Mouse (Mus musculus) lung, embryonic 14.5 days (tissue): ENCODE data around the gene Poc1a. TPM values are rescaled to one million over a fixed set of nuclear protein-coding genes. Genes with fewer than 3 reads are reported as not detected.

Experiments used
- ATAC-seq: fragments of 200-750 bp; cut with Nextera tagmentation; 2 replicates; pipeline ENCODE4 v1.8.0; 2017; ENCODE audit warnings: mild to moderate bottlenecking, moderate TSS enrichment, moderate library complexity; ENCODE audit not compliant: insufficient read depth
- DNase-seq: peaks from one replicate; pipeline ENCODE4 v3.0.0-alpha.2; 2015
- H3K27ac ChIP-seq: fragments of 300-500 bp; sonication (generic); 2 replicates; pipeline ENCODE4 v1.5.1; 2014; ENCODE audit warnings: low read depth, mild to moderate bottlenecking, moderate library complexity
- H3K27me3 ChIP-seq: fragments of 300-500 bp; sonication (generic); 2 replicates; pipeline ENCODE4 v1.6.1; 2014; ENCODE audit warnings: low read length, control low read depth; ENCODE audit not compliant: insufficient read depth
- H3K36me3 ChIP-seq: fragments of 300-500 bp; sonication (generic); 2 replicates; pipeline ENCODE4 v1.6.1; 2014; ENCODE audit warnings: control low read depth; ENCODE audit not compliant: insufficient read depth
- H3K4me1 ChIP-seq: fragments of 300-500 bp; sonication (generic); 2 replicates; pipeline ENCODE4 v1.6.1; 2014; ENCODE audit warnings: antibody characterized with exemption, control low read depth; ENCODE audit not compliant: insufficient read depth
- H3K4me2 ChIP-seq: fragments of 300-500 bp; sonication (generic); 2 replicates; pipeline ENCODE4 v1.6.1; 2014; ENCODE audit warnings: mild to moderate bottlenecking
- H3K4me3 ChIP-seq: fragments of 300-500 bp; sonication (generic); 2 replicates; pipeline ENCODE4 v1.5.1; 2014; ENCODE audit warnings: low read depth, low read length
- H3K9ac ChIP-seq: fragments of 300-500 bp; sonication (generic); 2 replicates; pipeline ENCODE4 v1.6.1; 2014
- H3K9me3 ChIP-seq: fragments of 300-500 bp; sonication (generic); 2 replicates; pipeline ENCODE4 v1.6.1; 2016; ENCODE audit warnings: low read depth, low read length, control low read depth
- CTCF ChIP-seq: IDR thresholded peaks from 2 replicates; pipeline ENCODE4 v1.5.1; 2016; ENCODE audit warnings: antibody characterized with exemption, low read depth
- WGBS: fragments of 180-500 bp; shearing (Covaris S2); extraction: QIAGEN DNeasy Blood & Tissue Kit; methylation state at CpG from one replicate; pipeline ENCODE4 v1.1.7; 2014; 5-methylcytosine and 5-hydroxymethylcytosine counted together
- polyA plus RNA-seq: library from polyadenylated mRNA; unstranded; fragments of >200 nt; fragmentation: Nextera tagmentation; extraction: Ambion mirVana; gene quantifications from 2 replicates; pipeline ENCODE4 v1.2.1, GENCODE M21; 2014

Poc1a gene
- polyA plus RNA-seq, 1 experiment from 2014 or later: 29.5 TPM

DNA sequence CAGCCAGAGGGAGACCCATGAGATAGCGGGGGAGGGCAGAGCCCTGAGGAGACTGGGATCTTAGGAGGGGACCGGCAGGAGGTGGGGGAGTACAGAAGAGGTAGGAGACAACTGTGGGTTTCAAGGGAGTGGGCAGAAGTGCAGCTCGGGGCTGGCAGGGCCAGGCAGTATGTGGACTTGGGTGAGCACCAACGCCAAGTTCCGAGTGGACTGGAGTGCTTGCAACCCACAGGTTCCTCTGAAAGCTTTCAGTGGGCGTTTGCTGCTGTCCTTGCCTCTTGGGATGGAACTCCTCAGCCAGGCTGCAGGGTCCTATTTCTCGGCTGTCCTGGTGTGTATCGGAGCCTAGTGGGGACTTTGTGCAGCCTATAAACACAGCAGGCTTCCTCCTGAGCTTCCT lies 9.0 kb downstream of the Poc1a start:
- no peaks in the 10 kb centered on the region for H3K27me3 ChIP-seq
- no peaks in the 10 kb centered on the region for H3K9me3 ChIP-seq
- no peak overlapping the region for H3K9ac ChIP-seq
- H3K36me3 ChIP-seq: peaks cover 55% of the 10 kb centered on the region
- H3K4me1 ChIP-seq: no peaks in the 10 kb centered on the region
- DNase-seq: no peak
- H3K4me3 ChIP-seq: no peak overlapping the region
- no peak for ATAC-seq
- 78% methylated on average over 8 of the region's 8 CpGs for WGBS
- no peak overlapping the region for H3K4me2 ChIP-seq
- TF ChIP-seq CTCF: no peak
- H3K27ac ChIP-seq: no peak overlapping the region

DNA sequence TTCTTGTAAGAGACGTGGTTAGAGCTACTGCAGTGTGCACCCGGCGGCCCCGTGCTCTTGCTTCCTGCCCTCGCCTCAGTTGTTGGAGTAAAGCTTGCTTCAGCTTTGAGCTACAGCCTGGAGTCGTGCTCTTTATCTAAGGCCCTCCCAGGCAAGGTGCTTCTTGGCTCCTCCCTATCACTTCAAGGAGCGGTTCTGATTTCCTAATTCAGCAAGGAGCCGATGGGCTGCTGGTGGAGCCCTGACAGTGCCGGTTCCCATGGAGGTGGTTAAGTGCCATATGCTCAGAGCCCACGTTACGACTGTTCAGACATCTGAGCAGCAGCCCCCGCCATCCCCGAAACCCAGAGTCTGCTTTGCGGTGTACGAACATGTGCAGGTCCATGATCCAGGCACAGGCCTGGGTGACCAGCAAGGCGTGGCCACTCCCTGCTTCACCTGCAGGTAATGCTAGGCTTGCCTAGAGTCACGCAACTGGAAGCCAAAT lies 9.8 kb downstream of the Poc1a start:
- Histone ChIP-seq H3K27me3 (no peaks in the 10 kb centered on the region), H3K4me2 (no peak overlapping the region), H3K36me3 (peaks cover 56% of the 10 kb centered on the region), H3K27ac (peak overlapping the region; percentile 30; the same call in 1 of the 2 replicates), H3K4me3 (no peak overlapping the region), H3K9me3 (no peaks in the 10 kb centered on the region), H3K9ac (no peak overlapping the region), H3K4me1 (no peaks in the 10 kb centered on the region)
- DNase-seq: peak; percentile 23
- ATAC-seq: 0 out of 2 replicates have a peak, but pooled peaks have one; percentile 23
- TF ChIP-seq CTCF: no peak
- 73% methylated on average over 17 of the region's 17 CpGs for WGBS

DNA sequence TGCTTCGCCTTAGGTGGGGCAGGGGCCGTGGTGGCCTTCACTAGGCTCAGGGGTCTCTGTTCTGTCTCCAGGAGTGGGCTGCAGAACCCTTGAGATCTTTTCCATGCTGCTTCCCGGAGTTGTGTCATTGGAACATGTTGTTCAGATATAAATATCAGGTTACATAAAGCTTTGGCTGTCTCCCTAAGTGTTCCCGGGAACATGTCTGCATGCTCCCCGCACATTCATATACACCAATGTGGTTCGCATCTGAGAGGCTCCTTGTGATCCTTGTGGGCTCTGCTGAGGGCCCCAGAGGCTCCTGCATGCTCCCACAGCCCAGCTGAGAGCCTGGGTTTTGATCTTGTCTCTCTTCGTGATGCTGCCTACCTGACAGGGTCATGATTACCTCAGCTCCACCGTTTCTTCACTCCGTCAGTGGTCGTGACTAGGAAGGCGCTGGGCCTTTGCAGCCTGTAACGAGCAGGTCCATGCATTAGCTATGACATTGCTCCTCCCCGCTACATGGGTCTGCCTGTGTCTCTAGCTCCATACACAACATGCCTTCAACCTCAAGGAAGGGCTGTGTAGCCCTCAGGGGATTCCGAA lies 12.8 kb downstream of the Poc1a start:
- Histone ChIP-seq H3K27ac (no peak overlapping the region), H3K4me1 (no peaks in the 10 kb centered on the region), H3K9me3 (no peaks in the 10 kb centered on the region), H3K36me3 (peaks cover 54% of the 10 kb centered on the region), H3K9ac (no peak overlapping the region), H3K27me3 (no peaks in the 10 kb centered on the region), H3K4me2 (no peak overlapping the region), H3K4me3 (no peak overlapping the region)
- WGBS: 83% methylated on average over 14 of the region's 14 CpGs
- DNase-seq: no peak
- no peak for TF ChIP-seq CTCF
- ATAC-seq: no peak

DNA sequence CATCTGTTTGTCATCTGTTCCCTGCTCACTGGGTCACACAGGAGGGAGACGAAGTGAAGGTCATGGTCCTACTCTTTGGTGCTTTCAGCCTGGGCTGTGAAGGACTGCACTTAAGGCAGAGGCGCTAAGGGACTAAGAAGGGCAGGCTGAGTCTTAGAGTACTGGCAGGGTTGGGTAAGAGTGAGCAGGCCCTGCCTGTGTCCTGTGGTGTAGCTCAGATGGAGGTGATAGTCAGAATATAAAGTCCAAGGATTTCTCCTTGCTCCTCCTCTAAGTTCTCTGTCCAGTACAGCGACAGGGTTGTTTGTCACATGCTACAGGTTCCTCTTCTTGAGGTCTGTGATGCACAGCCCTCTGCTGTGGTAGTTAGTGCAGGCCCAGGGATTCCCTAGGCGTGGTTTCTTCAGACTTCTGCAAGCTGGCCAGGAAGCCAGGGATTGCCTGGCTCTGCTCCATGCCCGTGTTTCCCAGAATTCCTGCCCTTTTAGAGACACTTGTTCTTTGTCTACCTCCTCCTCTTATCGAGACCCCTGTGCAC lies 15.8 kb downstream of the Poc1a start:
- Histone ChIP-seq H3K4me3 (no peak overlapping the region), H3K27ac (no peak overlapping the region), H3K4me2 (no peak overlapping the region), H3K9ac (no peak overlapping the region), H3K9me3 (no peaks in the 10 kb centered on the region), H3K36me3 (peaks cover 37% of the 10 kb centered on the region), H3K27me3 (no peaks in the 10 kb centered on the region), H3K4me1 (no peaks in the 10 kb centered on the region)
- 80% methylated on average over 6 of the region's 6 CpGs for WGBS
- no peak for DNase-seq
- no peak for TF ChIP-seq CTCF
- ATAC-seq: no peak

DNA sequence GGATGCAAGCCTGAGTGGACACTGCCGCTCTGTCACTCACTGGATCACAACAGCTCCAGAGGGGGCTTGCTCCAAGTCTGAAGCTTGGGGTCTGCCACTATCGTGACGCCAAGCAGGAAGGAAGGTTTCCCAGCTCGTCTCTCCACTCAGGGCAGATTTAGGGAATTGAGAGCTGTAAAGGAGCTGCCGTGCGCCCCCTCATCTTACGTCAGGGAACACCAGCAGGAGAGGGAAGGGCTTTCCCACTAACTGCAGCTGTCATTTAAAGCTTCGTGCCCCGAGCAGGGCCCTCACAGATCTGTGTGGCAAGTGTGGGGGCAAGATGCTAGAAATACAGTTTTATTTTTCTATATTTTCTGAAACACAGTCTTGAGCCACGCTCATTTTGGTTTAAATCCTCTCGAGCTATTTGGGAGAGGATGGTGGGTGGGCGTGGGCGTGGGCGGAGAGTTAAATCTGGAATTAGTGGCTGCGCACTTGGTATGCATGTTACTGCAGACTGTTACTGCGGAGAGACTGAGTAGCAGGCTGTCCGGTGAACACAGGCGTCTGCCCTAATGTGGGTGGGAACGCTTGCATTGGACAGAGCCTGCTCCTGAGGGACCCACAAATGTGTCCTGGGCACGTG lies 19.4 kb downstream of the Poc1a start:
- Histone ChIP-seq H3K27me3 (no peaks in the 10 kb centered on the region), H3K9me3 (no peaks in the 10 kb centered on the region), H3K36me3 (peaks cover 26% of the 10 kb centered on the region), H3K27ac (no peak overlapping the region), H3K4me2 (no peak overlapping the region), H3K4me3 (no peak overlapping the region), H3K4me1 (no peaks in the 10 kb centered on the region), H3K9ac (no peak overlapping the region)
- WGBS: 73% methylated on average over 20 of the region's 20 CpGs
- DNase-seq: no peak
- no peak for TF ChIP-seq CTCF
- ATAC-seq: no peak

DNA sequence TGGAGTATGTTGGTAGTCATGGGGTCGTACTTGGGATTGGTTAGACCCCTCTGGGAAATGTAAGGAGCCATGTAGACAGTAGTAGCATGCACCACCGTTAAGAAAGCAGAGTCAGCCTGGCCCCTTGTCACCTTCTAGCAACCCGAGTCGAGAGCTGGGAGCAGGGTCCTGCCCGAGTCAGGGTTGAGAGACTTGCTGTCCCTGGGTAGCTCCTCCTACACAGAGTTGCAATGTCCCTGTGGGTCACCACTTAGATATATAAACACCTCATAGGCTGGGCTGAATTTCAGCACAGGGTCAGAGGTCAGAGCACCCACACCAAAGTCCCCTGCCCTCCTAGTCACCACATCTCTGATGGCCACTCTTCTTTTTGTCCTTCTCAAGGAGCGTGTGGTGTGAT lies 20.1 kb downstream of the Poc1a start:
- Histone ChIP-seq H3K4me3 (no peak overlapping the region), H3K27ac (no peak overlapping the region), H3K9me3 (no peaks in the 10 kb centered on the region), H3K36me3 (peaks cover 20% of the 10 kb centered on the region), H3K9ac (no peak overlapping the region), H3K27me3 (no peaks in the 10 kb centered on the region), H3K4me2 (no peak overlapping the region), H3K4me1 (no peaks in the 10 kb centered on the region)
- no peak for DNase-seq
- no peak for ATAC-seq
- WGBS: 58% methylated on average over 6 of the region's 6 CpGs
- no peak for TF ChIP-seq CTCF

DNA sequence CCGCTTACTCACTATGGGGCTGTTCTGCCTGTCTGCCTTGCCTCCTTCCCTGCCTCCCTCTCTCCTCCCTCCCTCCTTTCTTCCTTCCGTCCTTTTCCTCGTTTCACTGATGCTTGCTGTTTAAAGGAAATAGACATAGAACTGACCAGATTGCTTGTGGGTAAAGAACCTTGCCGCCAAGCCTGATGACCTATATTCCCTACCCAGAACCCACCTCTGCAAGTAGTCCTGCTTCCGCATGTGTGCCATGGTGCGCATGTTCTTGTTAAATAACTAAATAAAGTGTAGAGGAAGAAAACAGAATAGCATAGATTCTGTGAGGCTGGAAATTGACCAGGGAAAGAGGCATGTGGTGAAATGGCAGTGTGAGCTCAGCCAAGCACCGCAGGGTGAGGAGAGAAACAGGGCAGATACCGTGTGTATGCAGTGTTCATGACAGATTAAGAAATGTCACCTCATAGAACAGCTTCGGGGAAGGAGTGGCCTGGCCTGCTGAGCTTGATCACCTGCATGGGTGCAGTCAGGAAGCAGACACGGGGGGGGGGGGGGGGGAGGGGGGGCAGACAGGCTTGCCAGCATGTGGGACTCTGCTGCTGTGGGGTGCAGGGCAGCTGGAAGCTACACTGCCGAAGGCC lies 20.7 kb downstream of the Poc1a start:
- Histone ChIP-seq H3K9me3 (no peaks in the 10 kb centered on the region), H3K4me2 (no peak overlapping the region), H3K27ac (no peak overlapping the region), H3K4me1 (no peaks in the 10 kb centered on the region), H3K36me3 (peaks cover 16% of the 10 kb centered on the region; the same call in 1 of the 2 replicates), H3K27me3 (no peaks in the 10 kb centered on the region), H3K4me3 (no peak overlapping the region), H3K9ac (no peak overlapping the region)
- DNase-seq (no peak), ATAC-seq (no peak)
- 66% methylated on average over 10 of the region's 11 CpGs for WGBS
- no peak for TF ChIP-seq CTCF
